Mouse (Mus musculus): ENCODE results near the gene Rarg. TPM values are rescaled to one million over a fixed set of nuclear protein-coding genes. Genes with fewer than 3 reads are reported as not detected.

Gene Rarg
- polyA plus RNA-seq, 1 experiment from 2014 or later: 2.8 TPM

Other genes starting within 250 kb of the Rarg start
- gene Krt18, start 229.3 kb downstream of the Rarg start, polyA plus RNA-seq (2015; fragmentation: Nextera tagmentation; extraction: Ambion mirVana): 107 and 121 TPM in 2 replicates
- gene Eif4b, start 183.7 kb downstream of the Rarg start, polyA plus RNA-seq (2015; fragmentation: Nextera tagmentation; extraction: Ambion mirVana): 43.5 and 48.3 TPM in 2 replicates
- 4.7 and 5.4 TPM in 2 replicates for gene Tns2, start 157.1 kb downstream of the Rarg start, polyA plus RNA-seq (2015; fragmentation: Nextera tagmentation; extraction: Ambion mirVana)
- 12.9 and 14.6 TPM in 2 replicates for gene Spryd3, start 121.3 kb downstream of the Rarg start, polyA plus RNA-seq (2015; fragmentation: Nextera tagmentation; extraction: Ambion mirVana)
- gene Igfbp6, start 113.2 kb downstream of the Rarg start, polyA plus RNA-seq (2015; fragmentation: Nextera tagmentation; extraction: Ambion mirVana): 1.8 and 1.9 TPM in 2 replicates
- gene Soat2, start 107.0 kb downstream of the Rarg start, polyA plus RNA-seq (2015; fragmentation: Nextera tagmentation; extraction: Ambion mirVana): 33.1 and 34.7 TPM in 2 replicates
- gene Zfp740, start 54.3 kb downstream of the Rarg start, polyA plus RNA-seq (2015; fragmentation: Nextera tagmentation; extraction: Ambion mirVana): 15.3 and 18.9 TPM in 2 replicates
- 40.5 and 56.5 TPM in 2 replicates for gene Csad, start 52.8 kb downstream of the Rarg start, polyA plus RNA-seq (2015; fragmentation: Nextera tagmentation; extraction: Ambion mirVana)
- gene Itgb7, start 25.6 kb downstream of the Rarg start, polyA plus RNA-seq (2015; fragmentation: Nextera tagmentation; extraction: Ambion mirVana): 6.4 and 6.6 TPM in 2 replicates
- not detected in 2 replicates for gene Gm9918, start 13.0 kb upstream of the Rarg start, polyA plus RNA-seq (2015; fragmentation: Nextera tagmentation; extraction: Ambion mirVana)
- 24.9 and 25.6 TPM in 2 replicates for gene Mfsd5, start 21.9 kb upstream of the Rarg start, polyA plus RNA-seq (2015; fragmentation: Nextera tagmentation; extraction: Ambion mirVana)
- gene Espl1, start 38.7 kb upstream of the Rarg start, polyA plus RNA-seq (2015; fragmentation: Nextera tagmentation; extraction: Ambion mirVana): 23.0 and 24.6 TPM in 2 replicates
- 104 and 114 TPM in 2 replicates for gene Pfdn5, start 68.6 kb upstream of the Rarg start, polyA plus RNA-seq (2015; fragmentation: Nextera tagmentation; extraction: Ambion mirVana)
- 38.1 and 40.1 TPM in 2 replicates for gene Myg1, start 74.2 kb upstream of the Rarg start, polyA plus RNA-seq (2015; fragmentation: Nextera tagmentation; extraction: Ambion mirVana)
- 41.7 and 48.3 TPM in 2 replicates for gene Aaas, start 93.3 kb upstream of the Rarg start, polyA plus RNA-seq (2015; fragmentation: Nextera tagmentation; extraction: Ambion mirVana)
- gene Sp7, start 109.7 kb upstream of the Rarg start, polyA plus RNA-seq (2015; fragmentation: Nextera tagmentation; extraction: Ambion mirVana): not detected in 2 replicates
- 3.5 and 3.7 TPM in 2 replicates for gene Sp1, start 148.6 kb upstream of the Rarg start, polyA plus RNA-seq (2015; fragmentation: Nextera tagmentation; extraction: Ambion mirVana)
- 0.08 and 0.10 TPM in 2 replicates for gene Amhr2, start 187.8 kb upstream of the Rarg start, polyA plus RNA-seq (2015; fragmentation: Nextera tagmentation; extraction: Ambion mirVana)
- 106 and 115 TPM in 2 replicates for gene Prr13, start 201.5 kb upstream of the Rarg start, polyA plus RNA-seq (2015; fragmentation: Nextera tagmentation; extraction: Ambion mirVana)
- gene Pcbp2, start 213.0 kb upstream of the Rarg start, polyA plus RNA-seq (2015; fragmentation: Nextera tagmentation; extraction: Ambion mirVana): 64.1 and 73.9 TPM in 2 replicates
- gene Gm10337, start 246.2 kb upstream of the Rarg start, polyA plus RNA-seq (2015; fragmentation: Nextera tagmentation; extraction: Ambion mirVana): not detected in 2 replicates